Mouse (Mus musculus) C2C12 (cell line): ENCODE results near the gene L1td1.

Experiments used
- CEBPB ChIP-seq: IDR thresholded peaks from one replicate; pipeline ENCODE4 v1.6.1; 2011; ENCODE audit warnings: low read depth, mild to moderate bottlenecking, control low read depth, moderate library complexity
- CTCF ChIP-seq: IDR thresholded peaks from one replicate; pipeline ENCODE4 v1.5.1; 2011; ENCODE audit not compliant: control insufficient read depth, insufficient read depth, insufficient read length
- FOSL1 ChIP-seq: IDR thresholded peaks from one replicate; pipeline ENCODE4 v1.8.0; 2011; ENCODE audit warnings: mild to moderate bottlenecking, low read length; ENCODE audit not compliant: poor library complexity, insufficient read depth, severe bottlenecking
- MAX ChIP-seq: IDR thresholded peaks from one replicate; pipeline ENCODE4 v1.6.1; 2011; ENCODE audit warnings: mild to moderate bottlenecking, control low read depth
- MYOG ChIP-seq: IDR thresholded peaks from one replicate; pipeline ENCODE4 v1.6.1; 2011; ENCODE audit not compliant: control insufficient read depth, insufficient read length; ENCODE audit errors: extremely low read depth
- USF1 ChIP-seq: IDR thresholded peaks from one replicate; pipeline ENCODE4 v1.6.1; 2011; ENCODE audit warnings: low read depth, mild to moderate bottlenecking, control low read depth, moderate library complexity

- no peak for TF ChIP-seq CEBPB
- no peak for TF ChIP-seq MAX
- no peak for TF ChIP-seq FOSL1
- TF ChIP-seq CTCF = no peak
- no peak for TF ChIP-seq USF1
- no peak for TF ChIP-seq MYOG
These were observed 50.3 kb downstream of the L1td1 start for GRCm38 (mm10) chr4:98776721-98777427.
